Mouse (Mus musculus) intestine, embryonic 14.5 days (tissue): ENCODE data around the gene Gle1. TPM values are rescaled to one million over a fixed set of nuclear protein-coding genes. Genes with fewer than 3 reads are reported as not detected.

ENCODE experiments used
- ATAC-seq: fragments of 200-750 bp; cut with Nextera tagmentation; replicated peaks from 2 replicates; pipeline ENCODE4 v1.8.0; 2017; ENCODE audit warnings: low read depth, moderate number of reproducible peaks, moderate TSS enrichment, moderate library complexity; ENCODE audit not compliant: low FRiP score, low TSS enrichment
- DNase-seq: peaks from one replicate; pipeline ENCODE4 v3.0.0-alpha.2; 2018; ENCODE audit warnings: low spot score
- H3K27ac ChIP-seq: fragments of 300-500 bp; sonication (generic); 2 replicates; pipeline ENCODE4 v1.5.1; 2014; ENCODE audit warnings: low read depth, mild to moderate bottlenecking, control low read depth
- H3K27me3 ChIP-seq: fragments of 300-500 bp; sonication (generic); replicated peaks from 2 replicates; pipeline ENCODE4 v1.6.1; 2014; ENCODE audit warnings: low read length, control low read depth; ENCODE audit not compliant: control insufficient read depth, insufficient read depth
- H3K36me3 ChIP-seq: fragments of 300-500 bp; sonication (generic); 2 replicates; pipeline ENCODE4 v1.6.1; 2014; ENCODE audit warnings: low read length, control low read depth; ENCODE audit not compliant: control insufficient read depth, insufficient read depth
- H3K4me1 ChIP-seq: fragments of 300-500 bp; sonication (generic); replicated peaks from 2 replicates; pipeline ENCODE4 v1.6.1; 2014; ENCODE audit warnings: low read length, control low read depth, mixed read lengths; ENCODE audit not compliant: control insufficient read depth, insufficient read depth
- H3K4me2 ChIP-seq: fragments of 300-500 bp; sonication (generic); 2 replicates; pipeline ENCODE4 v1.6.1; 2014; ENCODE audit warnings: low read length
- H3K4me3 ChIP-seq: fragments of 300-500 bp; sonication (generic); 2 replicates; pipeline ENCODE4 v1.5.1; 2014; ENCODE audit warnings: low read depth, low read length, control low read depth, mixed read lengths
- H3K9ac ChIP-seq: fragments of 300-500 bp; sonication (generic); 2 replicates; pipeline ENCODE4 v1.6.1; 2014; ENCODE audit warnings: mild to moderate bottlenecking, low read length
- H3K9me3 ChIP-seq: fragments of 300-500 bp; sonication (generic); 2 replicates; pipeline ENCODE4 v1.6.1; 2016; ENCODE audit warnings: low read length, control low read depth; ENCODE audit not compliant: control insufficient read depth
- WGBS: fragments of 180-500 bp; shearing (Covaris S2); extraction: QIAGEN DNeasy Blood & Tissue Kit; methylation state at CpG from one replicate; pipeline ENCODE4 v1.1.7; 2014; 5-methylcytosine and 5-hydroxymethylcytosine counted together
- polyA plus RNA-seq: library from polyadenylated mRNA; unstranded; fragments of >200 nt; fragmentation: Nextera tagmentation; extraction: Ambion mirVana; gene quantifications from 2 replicates; pipeline ENCODE4 v1.2.1, GENCODE M21; 2014

Gene Gle1
- polyA plus RNA-seq, 1 experiment from 2014 or later = 52.4 TPM

DNA sequence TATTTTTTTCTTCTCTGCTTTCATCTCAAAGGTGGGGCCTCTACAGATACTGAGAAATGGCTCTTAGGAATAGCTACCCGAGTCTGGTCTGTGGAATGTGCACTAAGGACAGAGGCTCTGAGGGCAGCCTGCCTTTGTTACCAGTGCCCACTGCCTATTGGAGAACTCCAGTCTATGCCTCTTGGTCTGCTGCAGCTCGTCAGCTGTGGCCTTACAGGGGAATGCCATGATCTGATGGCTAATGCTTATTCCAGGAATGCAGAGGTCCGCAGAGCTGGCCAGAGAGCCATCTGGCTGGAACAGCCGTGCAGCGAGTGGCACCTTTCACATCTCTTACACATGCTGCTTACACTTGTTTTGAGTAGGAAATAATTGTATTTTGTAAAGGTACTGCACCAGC is 32.5 kb downstream of the Gle1 start:
- peaks cover 38% of the 10 kb centered on the region for H3K4me1 ChIP-seq
- H3K27me3 ChIP-seq = no peaks in the 10 kb centered on the region
- no peak overlapping the region for H3K27ac ChIP-seq
- H3K4me3 ChIP-seq = peak overlapping the region; percentile 78; the same call in 1 of the 2 replicates
- no peak for ATAC-seq
- H3K4me2 ChIP-seq = peak overlapping the region; percentile 67
- 54% methylated on average over 5 of the region's 5 CpGs for WGBS
- H3K9me3 ChIP-seq = no peaks in the 10 kb centered on the region
- no peak for DNase-seq
- no peak overlapping the region for H3K9ac ChIP-seq
- H3K36me3 ChIP-seq = peaks cover 14% of the 10 kb centered on the region; the same call in 1 of the 2 replicates

DNA sequence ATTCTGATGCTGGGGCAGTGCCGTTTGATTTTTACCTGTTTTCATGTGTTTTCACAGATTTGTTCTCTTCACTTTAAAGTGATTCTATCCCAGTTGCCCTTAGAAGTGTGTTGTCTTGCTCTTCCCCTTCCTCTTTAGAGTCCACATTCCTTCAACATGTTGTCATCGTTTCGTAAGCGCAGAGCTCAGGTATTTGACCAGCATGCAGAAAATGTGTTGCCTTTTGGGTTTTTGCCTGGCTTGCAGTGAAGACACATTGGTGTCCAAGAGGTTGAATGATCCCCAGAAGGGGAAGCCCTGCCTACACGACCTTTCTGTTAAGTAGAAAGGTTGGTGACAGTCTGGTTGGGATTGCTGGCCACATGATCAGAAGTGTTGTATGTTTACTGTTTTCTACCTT is 33.4 kb downstream of the Gle1 start:
- H3K27me3 ChIP-seq = no peaks in the 10 kb centered on the region
- H3K4me3 ChIP-seq = no peak overlapping the region
- DNase-seq (no peak), ATAC-seq (no peak)
- H3K9ac ChIP-seq = no peak overlapping the region
- H3K36me3 ChIP-seq = peaks cover 15% of the 10 kb centered on the region; the same call in 1 of the 2 replicates
- H3K9me3 ChIP-seq = no peaks in the 10 kb centered on the region
- H3K27ac ChIP-seq = no peak overlapping the region
- no peak overlapping the region for H3K4me2 ChIP-seq
- 54% methylated on average over 5 of the region's 5 CpGs for WGBS
- H3K4me1 ChIP-seq = peaks cover 38% of the 10 kb centered on the region

DNA sequence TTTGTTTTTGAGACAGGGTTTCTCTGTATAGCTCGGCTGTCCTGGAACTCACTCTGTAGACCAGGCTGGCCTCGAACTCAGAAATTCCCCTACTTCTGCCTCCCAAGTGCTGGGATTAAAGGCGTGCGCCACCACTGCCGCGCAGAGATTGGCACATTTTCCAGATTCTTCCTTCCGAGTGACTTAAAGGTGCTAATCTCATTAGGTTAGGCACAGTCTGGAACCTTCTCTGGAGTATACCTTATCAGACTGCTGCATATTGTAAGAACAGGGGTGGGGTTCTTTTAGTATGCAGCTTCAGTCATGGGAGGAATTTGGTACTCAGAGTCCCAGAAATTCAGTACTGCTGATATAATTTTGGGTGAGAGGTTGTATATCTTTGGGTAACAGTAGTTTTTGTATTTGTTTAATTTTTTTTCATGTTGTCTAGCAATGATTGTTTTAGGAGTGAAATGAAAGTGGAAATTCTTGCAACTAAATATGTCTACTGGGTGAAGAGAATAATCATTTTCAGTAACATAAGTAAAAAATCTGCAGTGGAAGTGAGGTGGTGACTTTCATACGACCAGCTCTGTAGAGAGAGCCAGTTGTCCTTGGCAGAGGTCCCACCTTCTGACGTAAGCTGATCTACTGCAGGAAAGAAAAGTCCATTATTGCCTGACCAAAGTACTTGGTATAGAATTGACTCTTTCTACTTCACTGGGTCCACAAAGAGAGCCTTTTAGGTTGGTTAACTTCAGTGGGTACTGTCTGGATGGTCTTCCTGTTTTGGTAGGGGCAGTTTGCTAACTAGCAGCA is 36.8 kb downstream of the Gle1 start:
- Histone ChIP-seq H3K9ac (no peak overlapping the region), H3K9me3 (no peaks in the 10 kb centered on the region), H3K36me3 (peaks cover 26% of the 10 kb centered on the region), H3K4me1 (peaks cover 21% of the 10 kb centered on the region), H3K27me3 (no peaks in the 10 kb centered on the region), H3K27ac (no peak overlapping the region), H3K4me3 (no peak overlapping the region), H3K4me2 (no peak overlapping the region)
- ATAC-seq = no peak
- 74% methylated on average over 9 of the region's 9 CpGs for WGBS
- no peak for DNase-seq

DNA sequence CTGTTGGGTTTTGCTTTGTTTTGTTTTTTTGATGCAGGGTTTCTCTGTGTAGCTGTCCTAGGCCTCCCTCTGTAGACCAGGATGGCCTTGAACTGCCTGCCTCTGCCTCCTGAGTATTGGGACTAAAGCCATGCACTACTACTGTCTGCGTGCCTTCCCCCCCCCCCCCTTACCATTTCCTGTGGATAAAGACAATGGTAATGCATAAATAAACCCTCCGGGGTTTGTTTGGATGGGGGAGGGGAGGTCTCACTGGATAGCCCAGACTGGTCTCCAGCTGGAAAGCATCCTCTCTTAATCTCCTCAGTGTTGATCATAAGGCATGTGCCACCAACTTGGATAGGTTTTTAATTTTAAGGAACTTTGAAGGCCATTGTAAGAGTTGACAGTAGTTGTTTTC is 38.3 kb downstream of the Gle1 start:
- Histone ChIP-seq H3K4me2 (no peak overlapping the region), H3K27ac (no peak overlapping the region), H3K36me3 (peaks cover 28% of the 10 kb centered on the region), H3K4me1 (peaks cover 11% of the 10 kb centered on the region), H3K9me3 (no peaks in the 10 kb centered on the region), H3K4me3 (no peak overlapping the region), H3K9ac (no peak overlapping the region), H3K27me3 (no peaks in the 10 kb centered on the region)
- ATAC-seq (no peak), DNase-seq (no peak)
- WGBS = 16% methylated on average over 2 of the region's 2 CpGs

DNA sequence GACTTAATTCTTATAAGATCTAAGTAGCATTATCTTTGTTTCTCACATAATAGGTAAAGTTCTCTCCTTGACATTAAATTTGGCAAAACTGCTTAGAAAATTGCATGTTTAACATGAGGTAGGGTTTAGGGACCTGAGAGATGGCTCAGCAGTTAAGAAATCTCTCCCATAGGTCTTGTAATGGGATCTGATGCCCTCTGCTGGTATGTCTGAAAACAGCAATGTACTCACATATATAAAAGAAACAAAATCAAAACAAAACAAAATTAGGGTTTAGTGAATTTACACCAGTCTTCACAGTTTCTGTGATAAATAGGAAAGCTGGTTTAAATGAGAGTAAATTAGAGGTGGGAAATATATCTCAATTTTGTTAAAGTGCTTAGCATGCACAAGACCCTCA is 42.1 kb downstream of the Gle1 start:
- DNase-seq = no peak
- Histone ChIP-seq H3K4me2 (no peak overlapping the region), H3K4me3 (no peak overlapping the region), H3K27me3 (no peaks in the 10 kb centered on the region), H3K9ac (no peak overlapping the region), H3K9me3 (no peaks in the 10 kb centered on the region), H3K27ac (no peak overlapping the region), H3K36me3 (peaks cover 51% of the 10 kb centered on the region), H3K4me1 (no peaks in the 10 kb centered on the region; the same call in 1 of the 2 replicates)
- no peak for ATAC-seq

DNA sequence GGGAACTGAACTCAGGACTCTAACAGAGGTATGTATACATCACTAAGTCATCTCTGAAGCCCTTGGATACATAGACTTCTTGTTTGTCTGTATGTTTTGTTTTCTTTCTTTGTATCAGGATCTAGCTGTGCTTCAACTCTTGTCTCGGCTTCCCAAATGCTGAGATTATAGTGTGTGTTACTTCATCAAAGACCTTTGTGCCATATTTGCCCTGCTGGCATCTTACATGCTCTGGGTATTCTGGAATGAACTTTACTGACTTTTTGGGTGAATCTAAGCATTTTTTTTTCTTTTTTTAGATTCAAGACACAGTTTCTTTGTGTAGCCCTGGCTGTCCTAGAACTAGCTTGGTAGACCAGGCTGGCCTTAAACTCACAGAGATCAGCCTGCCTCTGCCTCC is 45.4 kb downstream of the Gle1 start:
- no peak overlapping the region for H3K27ac ChIP-seq
- ATAC-seq (no peak), DNase-seq (no peak)
- 97% methylated on average over 1 of the region's 1 CpGs for WGBS
- H3K4me2 ChIP-seq = no peak overlapping the region
- H3K27me3 ChIP-seq = no peaks in the 10 kb centered on the region
- peaks cover 80% of the 10 kb centered on the region for H3K36me3 ChIP-seq
- H3K4me3 ChIP-seq = no peak overlapping the region
- H3K4me1 ChIP-seq = no peaks in the 10 kb centered on the region
- no peaks in the 10 kb centered on the region for H3K9me3 ChIP-seq
- H3K9ac ChIP-seq = no peak overlapping the region

DNA sequence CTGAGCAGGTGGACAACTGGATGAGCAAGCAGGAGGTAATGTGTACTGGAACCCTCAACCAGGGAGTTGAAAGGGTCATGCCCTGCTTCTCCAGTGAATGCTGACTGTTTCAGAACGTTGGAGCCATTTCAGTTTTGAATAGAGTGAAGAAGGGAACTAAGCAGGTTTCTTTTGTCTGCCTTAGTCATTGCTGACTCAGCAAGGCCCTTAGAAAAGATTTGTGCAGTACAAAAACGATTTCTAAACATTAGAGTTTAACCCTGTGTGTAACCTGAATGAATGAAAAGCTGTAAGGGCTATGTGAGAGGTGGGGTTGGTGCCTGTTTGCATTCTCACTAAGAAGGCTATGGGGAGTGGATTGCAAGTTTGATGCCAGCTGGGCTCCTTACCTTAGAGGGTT is 56.7 kb downstream of the Gle1 start:
- H3K27ac ChIP-seq = no peak overlapping the region
- no peaks in the 10 kb centered on the region for H3K27me3 ChIP-seq
- DNase-seq (no peak), ATAC-seq (no peak)
- no peaks in the 10 kb centered on the region for H3K4me1 ChIP-seq
- 52% methylated on average over 2 of the region's 2 CpGs for WGBS
- H3K9ac ChIP-seq = no peak overlapping the region
- no peak overlapping the region for H3K4me2 ChIP-seq
- no peaks in the 10 kb centered on the region for H3K9me3 ChIP-seq
- no peak overlapping the region for H3K4me3 ChIP-seq
- peaks cover 99% of the 10 kb centered on the region for H3K36me3 ChIP-seq

DNA sequence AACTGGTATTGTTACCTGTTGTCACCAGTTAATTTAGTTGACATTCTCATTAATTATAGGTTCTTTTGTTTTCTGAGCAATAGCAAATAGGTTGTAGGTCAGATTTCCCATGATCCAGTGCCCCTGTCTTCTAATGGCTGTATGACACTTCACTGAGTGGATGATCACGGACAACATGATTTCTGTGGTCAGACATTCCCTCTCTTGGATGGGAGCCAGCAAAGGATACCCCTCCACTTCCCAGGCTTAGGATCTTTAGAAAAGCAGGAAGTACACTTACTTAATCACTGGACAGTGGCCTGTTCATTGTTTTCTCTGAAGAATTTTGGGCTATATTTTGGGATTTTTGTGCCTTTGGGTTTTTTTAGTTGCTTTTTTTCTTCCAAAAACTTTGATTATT is 73.9 kb downstream of the Gle1 start:
- no peak overlapping the region for H3K9ac ChIP-seq
- H3K36me3 ChIP-seq = peaks cover 97% of the 10 kb centered on the region
- ATAC-seq (no peak), DNase-seq (no peak)
- H3K4me2 ChIP-seq = no peak overlapping the region
- no peaks in the 10 kb centered on the region for H3K27me3 ChIP-seq
- no peak overlapping the region for H3K4me3 ChIP-seq
- no peak overlapping the region for H3K27ac ChIP-seq
- H3K4me1 ChIP-seq = no peaks in the 10 kb centered on the region
- no peaks in the 10 kb centered on the region for H3K9me3 ChIP-seq
- WGBS = 56% methylated on average over 1 of the region's 1 CpGs
